Mouse (Mus musculus) kidney, postnatal 14 days (tissue): ENCODE data around the gene Prcc.

Experiments used
- DNase-seq: peaks from one replicate; pipeline ENCODE4 v3.0.0; 2022; ENCODE audit warnings: mixed read lengths

The Prcc gene

GRCm38 (mm10) chr3:87885281-87886003 lies at the start of gene Prcc:
TSS of gene Prcc (minus strand) at chr3:87885608.
- peak; percentile 96 for DNase-seq

DNA sequence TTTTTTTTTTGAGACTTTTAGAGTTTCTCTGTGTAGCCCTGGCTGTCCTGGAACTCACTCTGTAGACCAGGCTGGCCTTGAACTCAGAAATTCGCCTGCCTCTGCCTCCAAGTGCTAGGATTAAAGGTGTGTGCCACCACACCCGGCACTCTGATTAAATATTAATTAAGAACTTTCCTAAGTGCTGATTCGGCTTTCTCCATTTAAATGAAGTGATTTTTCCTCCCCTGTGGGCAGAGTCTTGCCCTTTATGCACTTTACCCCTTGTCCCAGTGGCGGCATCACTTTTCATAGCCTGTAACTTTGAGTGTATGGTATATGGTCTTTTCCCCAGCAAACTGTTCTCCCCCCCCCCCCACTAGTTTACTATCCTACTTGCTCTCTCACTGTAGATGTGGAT lies 49.8 kb upstream of the Prcc start:
- peak; percentile 36 for DNase-seq

GRCm38 (mm10) chr3:87934501-87934900 lies 49.1 kb upstream of the Prcc start:
- DNase-seq = no peak

DNA sequence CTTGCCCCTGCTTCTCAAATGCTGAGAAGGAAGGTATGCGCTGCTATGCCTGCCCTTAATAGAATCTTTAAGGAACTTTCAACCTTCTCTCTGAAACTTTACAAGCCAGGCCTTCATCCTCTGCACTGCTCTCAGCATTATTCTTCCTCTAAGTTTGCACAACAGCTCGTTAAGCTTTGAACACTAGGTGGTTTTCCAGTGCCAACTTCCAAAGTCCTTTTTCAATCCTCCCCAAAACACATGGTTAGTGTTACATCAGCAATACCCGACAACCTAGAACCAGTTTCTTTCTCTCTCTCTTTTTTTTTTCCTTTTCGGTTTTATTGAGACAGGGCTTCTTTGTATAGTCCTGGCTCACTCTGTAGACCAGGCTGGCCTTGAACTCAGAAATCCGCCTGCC lies 48.6 kb upstream of the Prcc start:
- no peak for DNase-seq

DNA sequence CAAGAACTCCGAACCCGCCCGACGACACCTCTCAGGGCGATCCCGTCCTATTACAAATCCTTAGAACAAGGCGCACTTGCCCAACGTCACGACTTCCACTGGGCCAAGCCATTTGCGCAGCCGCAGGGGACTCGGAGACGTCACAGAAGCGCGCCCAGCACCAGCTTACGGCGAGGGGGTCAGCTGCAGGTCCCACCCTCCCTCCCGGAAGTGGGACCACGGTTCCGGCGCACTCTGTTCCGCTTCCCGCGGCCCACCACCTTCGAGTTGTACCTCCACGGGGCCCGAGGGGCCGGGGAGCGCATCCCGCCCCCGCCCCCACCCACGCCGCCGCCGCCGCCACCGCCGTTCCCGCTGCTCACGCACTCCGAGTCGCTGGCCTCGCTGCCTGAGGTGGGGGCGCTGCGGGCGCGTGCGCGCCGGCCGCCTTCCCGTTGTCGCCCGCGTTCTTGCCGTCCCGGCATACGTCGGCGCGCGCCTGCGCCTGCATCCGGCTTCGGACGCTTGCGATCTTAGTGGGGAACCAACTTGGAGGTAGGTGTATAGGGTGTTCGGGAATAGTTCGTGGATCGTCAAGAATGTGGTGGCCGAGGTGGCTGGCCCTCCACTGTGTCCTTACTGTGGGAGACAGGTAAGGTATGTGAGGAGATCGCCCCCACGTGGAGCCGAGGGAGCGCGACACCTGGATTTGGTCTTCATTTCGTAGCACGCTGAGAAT lies 44.8 kb upstream of the Prcc start, which contains the start of the genes Isg20l2 and Rrnad1:
Isg20l2 (plus strand) TSS at position 237 of the 718 bp plus-strand sequence.
Rrnad1 (minus strand) TSS at position 640 of the 718 bp plus-strand sequence.
- DNase-seq = peak; percentile 98

GRCm38 (mm10) chr3:87929341-87930077 lies 44.1 kb upstream of the Prcc start:
- DNase-seq = no peak

DNA sequence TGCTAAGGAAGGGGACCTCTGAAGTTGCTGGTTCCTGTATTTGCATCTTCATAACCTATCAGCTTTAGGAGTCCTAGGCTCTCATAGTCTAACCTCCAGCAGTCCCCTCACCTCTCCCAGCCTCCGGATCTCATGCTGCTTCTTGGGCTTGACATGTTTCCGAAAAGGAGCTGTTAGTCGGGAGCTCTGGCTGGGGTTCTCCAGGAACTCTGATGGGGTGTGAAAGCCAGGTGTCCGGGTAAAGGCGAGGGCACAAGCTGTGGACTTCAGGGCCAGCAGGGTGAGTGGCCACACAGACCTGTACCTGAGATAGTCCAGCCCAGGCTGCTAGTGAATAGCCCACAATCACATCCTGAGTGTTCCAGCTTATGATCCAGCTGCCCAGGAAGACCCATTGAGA lies 42.0 kb upstream of the Prcc start:
- DNase-seq = no peak

DNA sequence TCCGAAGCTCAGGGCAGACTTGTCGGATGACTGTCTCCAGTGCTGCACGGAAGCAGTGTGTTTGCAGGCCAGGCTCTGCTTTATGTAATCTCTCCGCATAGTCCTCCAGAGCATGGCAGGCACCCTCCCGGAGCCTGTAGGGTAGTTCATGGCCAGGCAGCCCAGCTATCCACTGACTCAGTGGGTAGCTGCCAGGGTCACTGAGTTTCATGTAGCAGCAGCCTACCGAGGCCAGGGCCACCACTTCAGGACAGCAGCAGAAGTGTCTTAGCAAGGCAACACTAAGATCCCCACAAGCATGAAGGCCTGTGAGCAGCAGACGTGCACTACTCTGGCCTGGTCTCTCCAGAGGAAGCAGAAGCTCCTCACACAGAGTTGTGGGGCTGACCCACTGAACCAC lies 39.6 kb upstream of the Prcc start:
- no peak for DNase-seq

- no peak for DNase-seq
Observed at GRCm38 (mm10) chr3:87920270-87920943, 35.0 kb upstream of the Prcc start.

- DNase-seq = peak; percentile 91
Observed at GRCm38 (mm10) chr3:87919336-87920108, 34.1 kb upstream of the Prcc start, which contains the start of gene Mrpl24. TSS of gene Mrpl24 (plus strand) at chr3:87919506.

- DNase-seq = no peak
Observed at GRCm38 (mm10) chr3:87918551-87918950, 33.1 kb upstream of the Prcc start.

DNA sequence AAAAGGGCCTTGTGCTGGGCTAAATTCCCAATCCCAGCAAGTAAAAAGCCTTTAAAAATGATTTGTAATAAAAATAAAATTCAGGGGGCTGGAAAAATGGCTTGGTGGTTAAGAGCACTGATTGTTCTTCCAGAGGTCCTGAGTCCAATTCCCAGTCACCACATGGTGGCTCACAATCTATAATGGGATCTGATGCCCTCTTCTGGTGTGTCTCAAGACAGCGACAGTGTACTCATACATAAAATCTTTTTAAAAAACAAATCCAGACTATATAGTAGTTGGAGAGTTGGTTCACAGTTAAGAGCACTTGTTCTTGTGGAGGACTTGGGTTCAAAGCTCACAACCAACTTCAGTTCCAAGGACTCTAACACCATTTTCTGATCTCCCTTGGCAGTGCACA lies 31.6 kb upstream of the Prcc start:
- no peak for DNase-seq

- no peak for DNase-seq
Observed at GRCm38 (mm10) chr3:87913891-87914290, 28.5 kb upstream of the Prcc start.

DNA sequence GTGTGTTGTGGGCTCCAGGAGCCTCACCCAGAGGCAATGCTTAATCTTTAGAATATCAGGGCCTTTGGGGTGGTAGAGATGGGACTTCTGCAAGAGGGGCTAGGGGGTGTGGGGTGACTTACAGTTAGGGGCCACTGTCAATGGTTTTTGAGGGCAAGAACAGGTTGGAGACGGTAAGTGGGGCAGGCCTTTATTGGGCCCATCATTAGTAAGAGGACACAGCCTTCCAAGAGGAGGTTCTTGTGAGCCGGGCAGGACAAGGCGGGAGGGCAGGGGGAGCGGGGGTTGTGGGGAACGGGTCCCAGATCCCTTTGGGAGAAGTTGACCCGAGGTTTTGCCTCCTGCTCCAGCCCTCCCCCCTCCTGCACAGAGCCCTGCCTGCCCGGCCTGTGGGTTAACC lies 28.1 kb upstream of the Prcc start:
- DNase-seq = no peak

- DNase-seq = peak; percentile 92
Observed at GRCm38 (mm10) chr3:87910573-87911141, 25.2 kb upstream of the Prcc start.

DNA sequence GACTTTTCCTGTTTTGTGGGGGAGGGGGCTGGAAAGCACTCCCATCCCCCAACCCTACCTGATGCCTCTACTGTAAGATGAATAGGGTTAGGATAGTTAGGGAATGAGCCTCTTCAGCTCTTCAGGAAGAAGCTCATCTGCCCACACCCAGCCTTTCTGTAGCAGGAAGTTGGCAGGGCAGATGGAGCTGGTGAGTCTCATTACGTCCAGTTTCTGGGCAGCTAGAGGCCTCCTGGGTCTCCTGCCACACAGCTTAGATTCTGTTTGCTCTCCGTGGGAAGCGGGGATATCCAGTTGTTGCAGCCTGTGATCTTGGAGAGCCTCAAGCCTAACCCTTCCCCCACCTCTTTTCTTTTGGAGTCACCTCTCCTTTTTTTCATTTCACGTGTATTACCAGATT lies 24.5 kb upstream of the Prcc start:
- DNase-seq = no peak

DNA sequence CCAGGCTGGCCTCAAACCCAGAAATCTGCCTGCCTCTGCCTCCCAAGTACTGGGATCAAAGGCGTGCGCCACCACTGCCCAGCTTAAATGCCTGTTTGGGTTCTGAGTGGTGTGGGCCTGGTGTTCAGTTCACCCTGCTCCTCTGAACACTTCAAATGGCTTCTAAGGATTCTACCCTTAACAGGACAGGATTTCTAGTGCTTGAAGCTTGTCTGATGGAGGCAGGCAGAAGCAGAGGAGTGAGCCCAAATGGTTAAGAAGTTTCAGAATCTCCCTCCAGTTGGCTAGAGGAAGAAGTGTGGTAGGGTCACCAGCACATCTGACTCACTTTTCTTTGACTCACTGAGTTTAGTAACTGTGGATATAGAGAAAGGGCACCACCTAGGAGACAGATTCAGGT lies 24.0 kb upstream of the Prcc start:
- DNase-seq = no peak

GRCm38 (mm10) chr3:87907906-87908305 lies 22.5 kb upstream of the Prcc start:
- DNase-seq = peak; percentile 51

DNA sequence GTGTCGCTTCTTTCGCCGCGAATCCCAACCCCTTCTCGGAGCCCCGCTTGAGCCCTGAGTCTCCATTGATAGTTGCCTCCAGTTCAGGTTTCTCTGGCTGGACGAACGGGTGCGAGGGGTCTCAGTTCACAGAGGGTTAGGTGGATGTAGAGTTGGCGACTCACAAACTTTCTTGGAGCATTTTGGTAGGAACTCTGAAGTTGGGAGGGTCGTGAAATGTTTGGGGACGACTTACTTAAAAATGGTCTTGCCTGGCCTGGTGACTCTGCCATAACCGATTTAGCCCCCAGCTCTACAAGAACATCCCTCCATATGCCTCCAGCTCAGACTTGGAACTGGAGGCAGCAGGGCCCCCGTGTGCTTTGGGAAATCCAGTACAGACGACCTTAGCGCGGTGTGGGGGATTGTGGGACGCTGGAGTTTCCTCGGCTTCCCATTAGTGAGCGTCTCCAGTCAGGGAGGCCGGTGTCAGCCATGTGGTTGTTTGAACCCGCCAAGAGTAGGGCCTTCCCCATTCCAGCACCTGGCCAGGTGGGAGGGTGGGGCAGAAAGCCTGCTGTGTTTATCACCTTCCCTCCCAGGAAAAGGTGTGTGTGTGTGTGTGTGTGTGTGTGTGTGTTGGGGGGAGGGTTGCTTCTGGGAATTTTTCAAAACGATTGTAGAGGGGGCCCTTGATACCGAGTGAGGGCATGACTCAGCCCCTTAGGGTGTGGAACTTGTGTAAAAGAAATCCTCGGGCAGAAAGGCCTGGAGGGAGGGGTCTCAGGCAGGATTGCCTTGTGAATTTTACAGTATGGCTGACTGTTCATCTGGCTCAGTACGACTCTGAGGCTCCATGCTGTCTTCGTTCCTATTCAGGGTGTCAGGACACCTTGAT lies 21.8 kb upstream of the Prcc start:
- peak; percentile 58 for DNase-seq

DNA sequence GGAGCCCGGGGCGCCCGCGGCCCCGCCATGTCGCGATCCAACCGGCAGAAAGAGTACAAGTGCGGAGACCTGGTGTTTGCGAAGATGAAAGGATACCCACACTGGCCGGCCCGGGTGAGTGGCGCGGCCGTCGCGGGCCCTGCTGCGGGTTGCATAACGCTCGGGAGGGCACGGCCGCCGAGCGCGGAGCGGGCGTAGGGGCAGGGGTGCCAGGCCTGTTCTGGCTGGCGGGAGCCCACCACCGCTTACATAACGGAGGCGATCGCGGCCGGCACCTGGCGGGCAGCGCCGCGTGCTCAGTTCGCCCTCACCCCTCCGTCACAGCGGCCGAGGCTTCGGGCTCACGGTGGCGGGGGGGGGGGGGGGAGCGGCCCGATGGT lies 21.2 kb upstream of the Prcc start:
- peak; percentile 71 for DNase-seq
